Mouse (Mus musculus) embryonic fibroblast, embryonic 13.5 days (primary cell): ENCODE data around the gene Wap.

Experiments used
- CTCF ChIP-seq: IDR thresholded peaks from 2 replicates; pipeline ENCODE4 v1.5.1; 2011; ENCODE audit warnings: mild to moderate bottlenecking, control low read depth, low read length, moderate library complexity, borderline replicate concordance; ENCODE audit not compliant: insufficient read depth
- POLR2A ChIP-seq: IDR thresholded peaks from 2 replicates; pipeline ENCODE4 v1.6.1; 2011; ENCODE audit warnings: low read depth, mild to moderate bottlenecking, control low read depth, low read length, moderate library complexity

- TF ChIP-seq POLR2A = no peak
- TF ChIP-seq CTCF = no peak
Measured at GRCm38 (mm10) chr11:6599011-6599681, 39.3 kb downstream of the Wap start.
